Mouse (Mus musculus): ENCODE data around the gene Mphosph9.

Gene Mphosph9

DNA sequence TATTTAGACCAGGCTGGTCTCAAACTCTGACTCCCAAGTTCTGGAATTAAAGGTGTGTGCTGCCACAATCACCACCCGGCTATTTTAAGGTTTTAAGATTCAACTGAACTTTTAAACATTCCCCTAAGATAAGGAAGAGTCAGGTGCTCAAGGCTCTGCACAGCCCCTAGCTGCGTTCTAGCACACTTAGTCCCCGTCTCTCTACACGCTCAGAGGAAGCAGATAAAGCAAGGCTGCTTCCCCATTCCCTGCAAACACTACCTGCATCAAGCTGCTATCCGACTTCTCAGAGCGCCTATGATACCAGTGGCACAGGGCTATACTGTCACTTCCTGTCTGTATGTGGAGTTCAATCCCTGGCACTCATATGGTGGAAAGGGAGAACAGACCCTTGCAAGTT, 60.1 kb downstream of the Mphosph9 start:
- no peak for DNase-seq (ENCODE audit: low read depth, low spot score)

DNA sequence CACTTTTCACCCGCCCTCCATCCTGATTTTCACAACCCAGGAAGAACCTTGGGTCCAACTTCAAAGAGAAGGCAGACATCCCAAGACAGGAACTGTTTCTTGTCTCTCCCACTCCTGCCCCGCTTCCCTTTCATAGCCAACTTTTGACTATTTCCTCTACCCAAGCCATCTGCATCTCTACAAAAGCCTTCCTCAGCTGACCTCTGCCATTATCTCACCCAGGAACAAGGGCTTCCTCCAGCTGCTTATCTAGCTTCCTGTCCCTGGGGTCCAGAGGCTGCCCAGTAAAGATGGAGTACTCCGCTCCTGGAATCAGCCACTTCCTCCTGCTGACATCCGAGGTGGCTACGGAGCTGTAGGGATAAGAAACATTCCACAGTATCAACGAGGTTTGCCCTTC, 61.0 kb downstream of the Mphosph9 start:
- no peak for DNase-seq (ENCODE audit: low read depth, low spot score)

DNA sequence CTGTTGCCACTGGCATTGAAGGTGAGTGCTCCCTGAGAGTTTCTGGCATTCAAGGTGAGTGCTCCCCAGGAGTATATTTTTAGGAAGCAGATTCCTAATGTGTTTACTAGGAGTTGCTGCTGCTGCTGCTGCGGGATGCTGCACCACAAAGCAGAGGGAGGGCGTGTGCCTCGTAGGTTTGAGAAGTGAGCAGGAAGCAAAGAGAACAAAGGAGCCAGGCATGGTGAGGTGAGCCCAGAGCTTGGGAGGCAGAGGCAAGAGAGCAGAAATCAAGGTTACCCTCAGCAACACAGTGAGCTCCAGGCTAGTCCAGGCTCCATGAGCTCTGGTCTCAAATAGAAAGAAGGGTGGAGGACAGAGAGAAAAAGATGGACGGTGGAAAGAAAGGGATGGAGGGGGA, 64.5 kb downstream of the Mphosph9 start:
- DNase-seq (ENCODE audit: low read depth, low spot score): no peak

- DNase-seq (ENCODE audit: low read depth, low spot score): no peak
Measured at GRCm38 (mm10) chr5:124262090-124262489, 65.7 kb downstream of the Mphosph9 start.

- no peak for DNase-seq (ENCODE audit: low read depth, low spot score)
Measured at GRCm38 (mm10) chr5:124259133-124259532, 68.6 kb downstream of the Mphosph9 start.

- no peak for DNase-seq (ENCODE audit: low read depth, low spot score)
Measured at GRCm38 (mm10) chr5:124258026-124258425, 69.7 kb downstream of the Mphosph9 start.

DNA sequence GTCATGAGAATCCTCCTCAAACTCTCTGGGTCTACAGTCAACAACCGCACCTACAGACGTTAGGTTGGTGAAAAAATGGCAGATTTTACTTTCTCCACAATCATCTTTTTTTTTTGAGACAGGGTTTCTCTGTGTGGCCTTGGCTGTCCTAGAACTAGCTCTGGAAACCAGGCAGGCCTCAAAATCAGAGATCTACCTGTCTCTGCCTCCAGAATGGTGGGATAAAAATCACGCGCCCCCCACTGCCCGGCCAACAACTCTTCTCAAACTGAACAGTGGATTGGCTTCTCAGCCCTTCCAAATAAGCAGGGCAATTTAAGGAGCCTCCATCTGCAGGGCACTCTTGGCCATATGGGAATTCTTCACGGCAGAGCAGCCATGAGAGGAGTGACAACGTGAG, 72.6 kb downstream of the Mphosph9 start:
- no peak for DNase-seq (ENCODE audit: low read depth, low spot score)

GRCm38 (mm10) chr5:124253555-124253954, 74.2 kb downstream of the Mphosph9 start:
- no peak for DNase-seq (ENCODE audit: low read depth, low spot score)

DNA sequence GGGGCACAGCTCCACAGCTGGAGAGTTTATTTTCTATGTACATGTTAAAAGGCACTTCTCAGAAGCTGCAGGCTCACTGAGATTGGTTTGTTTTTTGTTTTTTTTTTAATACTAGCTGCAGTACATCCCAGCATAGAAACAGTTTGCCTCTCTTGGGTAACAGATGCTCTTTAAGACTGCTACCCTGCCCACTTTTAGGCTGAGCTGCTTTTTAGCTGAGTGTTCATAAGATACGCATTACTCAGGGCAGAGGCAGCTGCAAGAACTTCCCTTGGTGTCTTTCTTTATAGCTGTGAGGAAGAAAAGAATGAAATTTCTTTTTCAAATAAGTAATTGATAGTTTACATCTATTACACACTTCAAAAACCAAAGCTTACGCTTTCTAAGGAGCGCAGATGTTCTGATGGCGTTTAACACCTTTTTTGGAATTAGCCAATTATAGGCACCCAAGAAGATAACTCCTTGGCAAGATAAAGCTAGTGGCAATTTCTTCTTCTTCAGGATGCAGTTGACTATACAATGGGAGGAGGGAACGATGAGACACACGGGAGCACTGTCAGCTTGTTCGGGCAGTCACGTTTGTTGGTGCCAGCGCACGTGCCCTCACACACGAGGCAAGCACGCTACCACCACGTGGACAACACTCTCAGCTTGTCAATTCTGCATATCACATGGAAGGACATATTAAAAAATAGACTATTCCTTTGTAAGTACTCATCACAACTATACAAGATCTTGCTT, 75.0 kb downstream of the Mphosph9 start:
- DNase-seq (ENCODE audit: low read depth, low spot score): no peak

- no peak for DNase-seq (ENCODE audit: low read depth, low spot score)
Measured at GRCm38 (mm10) chr5:124251070-124251469, 76.7 kb downstream of the Mphosph9 start.

DNA sequence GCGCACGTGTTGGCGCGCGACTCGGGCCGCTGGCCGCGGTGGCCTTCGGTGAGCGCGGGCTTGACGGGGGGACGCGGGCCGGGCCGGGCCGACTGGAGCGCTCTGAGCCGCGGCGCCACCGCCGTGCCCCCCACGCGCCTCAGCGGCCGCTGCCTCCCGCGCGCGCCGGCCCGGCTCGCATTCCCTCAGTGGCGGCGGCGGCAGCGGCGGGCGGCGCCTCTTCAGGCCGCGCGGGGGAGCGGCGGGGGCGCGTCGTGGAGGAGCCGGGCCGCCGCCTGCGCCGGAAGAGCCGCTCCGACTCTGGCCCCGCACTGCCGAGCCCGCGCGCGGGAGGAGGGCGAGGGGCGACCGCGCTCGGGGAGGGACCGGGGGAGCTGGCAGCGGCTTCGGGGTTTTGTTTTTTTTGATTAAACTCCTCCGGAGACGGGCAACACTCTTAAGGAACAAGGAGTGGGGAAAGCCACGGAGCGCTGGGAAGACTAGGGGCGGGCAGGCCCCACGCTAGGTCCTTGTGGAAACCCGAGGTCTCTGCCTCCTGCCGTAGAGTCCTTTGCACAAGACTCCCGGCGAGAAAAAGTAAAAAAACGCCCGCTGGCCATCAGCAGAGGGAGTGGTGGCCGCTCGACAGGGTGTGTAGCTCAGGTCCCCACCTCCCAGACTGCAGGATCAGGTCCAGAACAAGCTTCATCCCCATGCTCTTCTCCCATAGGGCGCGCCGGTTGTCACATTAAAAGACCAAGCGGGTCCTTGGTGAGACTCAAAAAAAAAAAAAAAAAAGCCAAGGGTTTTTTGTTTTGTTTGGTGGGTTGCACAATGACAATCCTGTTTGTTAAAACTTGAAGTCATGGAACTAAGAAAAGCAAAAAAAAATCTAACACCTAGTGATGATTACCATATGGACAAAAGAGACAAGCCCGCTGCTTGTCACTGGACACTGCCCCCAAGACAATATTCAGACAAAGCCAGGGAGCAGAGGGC, 77.9 kb downstream of the Mphosph9 start, which contains the start of gene Pitpnm2:
TSS of gene Pitpnm2 (minus strand) at position 147 of the 978 bp plus-strand sequence.
- DNase-seq (ENCODE audit: low read depth, low spot score): no peak

GRCm38 (mm10) chr5:124248845-124249613, 78.7 kb downstream of the Mphosph9 start:
- no peak for DNase-seq (ENCODE audit: low read depth, low spot score)

- DNase-seq (ENCODE audit: low read depth, low spot score): no peak
Measured at GRCm38 (mm10) chr5:124247986-124248626, 79.7 kb downstream of the Mphosph9 start.

GRCm38 (mm10) chr5:124247296-124247695, 80.5 kb downstream of the Mphosph9 start:
- no peak for DNase-seq (ENCODE audit: low read depth, low spot score)

DNA sequence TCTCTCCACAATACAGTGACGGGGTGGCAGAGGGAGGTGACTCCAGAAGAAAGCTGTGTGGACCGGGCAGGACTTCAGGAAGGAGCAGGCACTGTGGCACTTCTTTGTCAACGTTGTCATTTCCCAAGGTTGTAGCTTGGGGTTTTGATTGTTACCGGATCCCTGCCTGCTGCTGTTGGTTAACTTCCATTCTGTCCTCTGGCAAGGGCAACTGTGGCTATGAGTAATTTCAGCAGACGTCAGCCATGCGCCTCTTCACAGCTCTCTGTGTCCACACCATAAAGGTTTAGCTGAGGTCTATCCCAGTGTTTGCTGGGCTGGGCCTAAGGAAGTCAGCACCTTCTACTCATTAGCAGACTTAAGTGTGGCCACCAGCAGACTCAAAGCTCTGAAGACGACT, 82.9 kb downstream of the Mphosph9 start:
- DNase-seq (ENCODE audit: low read depth, low spot score): no peak

GRCm38 (mm10) chr5:124244449-124244848, 83.3 kb downstream of the Mphosph9 start:
- no peak for DNase-seq (ENCODE audit: low read depth, low spot score)

DNA sequence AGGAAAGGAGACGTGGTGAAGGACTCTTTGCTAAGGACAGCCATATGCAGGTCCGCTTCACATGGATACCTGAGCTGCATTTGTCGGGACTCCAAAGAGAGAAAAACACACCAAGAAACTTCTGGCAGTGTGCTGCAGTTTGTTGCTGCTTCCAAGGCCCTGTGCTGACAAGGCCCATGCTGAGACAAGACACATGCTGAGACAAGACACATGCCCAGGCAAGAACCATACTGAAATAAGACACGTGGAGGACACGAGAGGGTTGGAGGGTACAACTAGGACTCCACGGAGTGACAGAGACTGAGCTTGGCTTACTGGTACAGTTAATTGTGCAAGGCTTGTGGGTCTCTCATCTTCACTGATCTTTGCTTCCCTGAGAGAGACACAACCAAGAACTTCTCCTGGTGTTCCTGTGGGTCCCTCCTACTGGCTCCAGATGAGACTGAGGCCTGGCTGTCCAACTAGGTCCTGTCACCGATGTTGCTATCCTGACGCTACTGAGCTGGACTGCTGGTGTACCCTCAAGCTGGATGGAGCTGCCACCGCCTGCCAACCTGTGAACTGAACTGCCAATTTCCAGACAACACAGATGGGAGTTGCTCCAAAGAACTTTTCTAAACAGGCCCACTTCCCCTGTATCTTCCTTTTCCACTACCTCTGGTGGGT, 84.4 kb downstream of the Mphosph9 start:
- DNase-seq (ENCODE audit: low read depth, low spot score): no peak

- no peak for DNase-seq (ENCODE audit: low read depth, low spot score)
Measured at GRCm38 (mm10) chr5:124241686-124242444, 85.9 kb downstream of the Mphosph9 start.

- no peak for DNase-seq (ENCODE audit: low read depth, low spot score)
Measured at GRCm38 (mm10) chr5:124240841-124241685, 86.7 kb downstream of the Mphosph9 start.
